Mouse (Mus musculus) neural tube, embryonic 12.5 days (tissue): ENCODE measurements around the gene Gm48552. TPM values are rescaled to one million over a fixed set of nuclear protein-coding genes. Genes with fewer than 3 reads are reported as not detected.

Experiments used
- ATAC-seq: fragments of 200-750 bp; cut with Nextera tagmentation; 2 replicates; pipeline ENCODE4 v1.8.0; 2017; ENCODE audit warnings: low read depth, mild to moderate bottlenecking, moderate TSS enrichment, moderate library complexity; ENCODE audit not compliant: low FRiP score
- H3K27ac ChIP-seq: fragments of 300-500 bp; sonication (generic); 2 replicates; pipeline ENCODE4 v1.5.1; 2016
- H3K27me3 ChIP-seq: fragments of 300-500 bp; sonication (generic); replicated peaks from 2 replicates; pipeline ENCODE4 v1.6.1; 2016; ENCODE audit warnings: mild to moderate bottlenecking
- H3K36me3 ChIP-seq: fragments of 300-500 bp; sonication (generic); 2 replicates; pipeline ENCODE4 v1.6.1; 2016; ENCODE audit warnings: mild to moderate bottlenecking
- H3K4me1 ChIP-seq: fragments of 300-500 bp; sonication (generic); 2 replicates; pipeline ENCODE4 v1.6.1; 2016
- H3K4me2 ChIP-seq: fragments of 300-500 bp; sonication (generic); replicated peaks from 2 replicates; pipeline ENCODE4 v1.6.1; 2016; ENCODE audit warnings: mild to moderate bottlenecking
- H3K4me3 ChIP-seq: fragments of 300-500 bp; sonication (generic); 2 replicates; pipeline ENCODE4 v1.5.1; 2016
- H3K9ac ChIP-seq: fragments of 300-500 bp; sonication (generic); 2 replicates; pipeline ENCODE4 v1.6.1; 2016; ENCODE audit warnings: mild to moderate bottlenecking
- H3K9me3 ChIP-seq: fragments of 300-500 bp; sonication (generic); 2 replicates; pipeline ENCODE4 v1.6.1; 2016; ENCODE audit warnings: mild to moderate bottlenecking
- WGBS: fragments of 180-500 bp; shearing (Covaris S2); methylation state at CpG from one replicate; pipeline ENCODE4 v1.1.7; 2016; 5-methylcytosine and 5-hydroxymethylcytosine counted together
- microRNA-seq: library from miRNA; unstranded; fragments of <30 nt; microRNA quantifications from one replicate; pipeline ENCODE4, GENCODE M21; 2017
- polyA plus RNA-seq: library from polyadenylated mRNA; unstranded; fragments of >200 nt; fragmentation: Nextera tagmentation; extraction: Ambion mirVana; gene quantifications from 2 replicates; pipeline ENCODE4 v1.2.1, GENCODE M21; 2016

Gene Gm48552
- polyA plus RNA-seq, 1 experiment from 2014 or later, result 2.3 TPM

DNA sequence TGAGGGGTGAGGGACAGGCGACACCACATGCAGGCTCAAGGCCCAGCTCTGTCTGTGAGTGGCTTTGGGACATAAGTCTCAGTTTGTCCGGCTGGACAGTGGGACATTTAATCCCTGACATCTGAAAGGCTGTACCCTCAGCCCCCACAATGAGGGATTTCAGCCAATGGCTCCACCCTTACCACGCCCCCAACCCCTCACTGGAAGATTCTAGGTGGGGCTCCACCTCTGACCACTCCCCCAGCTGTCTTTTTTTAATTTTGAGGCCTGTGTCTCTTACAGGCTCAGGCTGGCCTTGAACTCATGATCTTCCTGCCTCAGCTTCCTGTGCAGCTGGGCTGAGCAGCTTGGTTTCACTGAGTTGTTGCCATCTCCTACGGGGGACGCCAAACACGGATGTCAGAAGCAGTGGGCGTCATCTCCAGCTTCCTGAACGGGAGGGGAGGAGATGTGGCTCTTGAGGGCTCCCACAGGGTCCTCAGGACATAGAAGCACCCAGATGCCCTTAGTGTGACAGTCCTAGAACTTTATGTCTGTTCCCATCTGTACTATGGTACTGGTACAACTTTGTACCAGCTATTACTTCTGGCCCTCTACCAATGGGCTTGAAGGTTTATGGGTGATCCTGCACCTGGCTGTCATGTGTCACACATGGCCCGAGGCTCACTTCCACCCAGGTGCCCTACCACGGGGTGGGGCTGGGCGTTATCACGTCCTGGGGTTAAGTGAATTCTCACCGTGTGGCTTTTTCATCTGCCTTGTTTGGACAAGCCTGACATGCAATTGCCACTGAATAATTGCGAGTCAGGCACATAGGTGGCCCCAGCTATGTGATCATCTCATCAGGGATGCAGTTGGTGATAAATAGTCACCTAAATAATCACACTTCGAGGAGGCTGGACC, 45.8 kb downstream of the Gm48552 start:
- Histone ChIP-seq H3K4me1 (peaks cover 23% of the 10 kb centered on the region), H3K4me2 (no peak overlapping the region), H3K9ac (no peak overlapping the region), H3K9me3 (no peaks in the 10 kb centered on the region), H3K36me3 (no peaks in the 10 kb centered on the region), H3K4me3 (no peak overlapping the region), H3K27ac (no peak overlapping the region), H3K27me3 (peaks cover 13% of the 10 kb centered on the region; the same call in 1 of the 2 replicates)
- no peak for ATAC-seq
- 62% methylated on average over 15 of the region's 15 CpGs for WGBS

DNA sequence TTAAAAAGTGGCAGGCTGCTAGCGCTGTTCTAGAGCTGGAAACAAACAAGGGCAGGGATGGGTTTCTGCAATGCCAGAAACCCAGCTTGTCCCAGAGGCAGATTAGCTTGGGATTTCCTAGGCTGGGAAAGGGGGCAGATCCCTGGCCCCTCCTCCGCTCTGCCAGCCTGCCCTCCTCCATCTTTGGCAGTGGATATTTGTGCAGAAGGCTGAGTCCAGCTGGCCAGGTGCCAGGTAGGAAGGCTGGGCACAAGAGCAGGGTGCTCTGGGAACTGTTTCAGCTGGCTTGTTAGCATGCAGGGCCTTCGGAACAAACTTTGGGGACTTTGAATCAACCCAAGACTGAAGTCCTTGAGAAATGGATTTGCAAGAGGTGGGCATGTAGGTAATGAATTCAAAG, 46.6 kb downstream of the Gm48552 start:
- H3K27me3 ChIP-seq, result peaks cover 13% of the 10 kb centered on the region; the same call in 1 of the 2 replicates
- H3K4me2 ChIP-seq, result no peak overlapping the region
- H3K9me3 ChIP-seq, result no peaks in the 10 kb centered on the region
- H3K4me3 ChIP-seq, result no peak overlapping the region
- H3K9ac ChIP-seq, result no peak overlapping the region
- H3K4me1 ChIP-seq, result peaks cover 18% of the 10 kb centered on the region
- no peak for ATAC-seq
- H3K36me3 ChIP-seq, result no peaks in the 10 kb centered on the region
- 82% methylated on average over 3 of the region's 3 CpGs for WGBS
- no peak overlapping the region for H3K27ac ChIP-seq

Small RNA genes within 50 kb of the gene (microRNA-seq; reads per million reads assigned to microRNA genes)
- gene Mir1191b (not detected), gene Mir6913 (not detected)

Other genes with a start within 250 kb of the Gm48552 start
- 67.6 and 70.6 TPM in 2 replicates for gene Pias4, start 221.1 kb upstream of the Gm48552 start, polyA plus RNA-seq
- 515 and 520 TPM in 2 replicates for gene Eef2, start 212.4 kb upstream of the Gm48552 start, polyA plus RNA-seq
- gene Dapk3, start 206.0 kb upstream of the Gm48552 start, polyA plus RNA-seq, result 87.7 and 88.4 TPM in 2 replicates
- not detected in 2 replicates for gene 4930442H23Rik, start 205.2 kb upstream of the Gm48552 start, polyA plus RNA-seq
- 0.14 TPM in 1 of 2 replicates, not detected in the other for gene Nmrk2, start 187.0 kb upstream of the Gm48552 start, polyA plus RNA-seq
- gene Atcay, start 158.2 kb upstream of the Gm48552 start, polyA plus RNA-seq, result 34.0 and 43.6 TPM in 2 replicates
- 16.0 and 18.2 TPM in 2 replicates for gene Zfr2, start 155.8 kb upstream of the Gm48552 start, polyA plus RNA-seq
- gene Matk, start 136.1 kb upstream of the Gm48552 start, polyA plus RNA-seq, result 5.1 and 6.2 TPM in 2 replicates
- gene Mrpl54, start 122.1 kb upstream of the Gm48552 start, polyA plus RNA-seq, result 157 and 176 TPM in 2 replicates
- 35.9 and 36.4 TPM in 2 replicates for gene Apba3, start 122.0 kb upstream of the Gm48552 start, polyA plus RNA-seq
- gene Tjp3, start 97.4 kb upstream of the Gm48552 start, polyA plus RNA-seq, result 3.9 and 4.6 TPM in 2 replicates
- 89.7 and 99.3 TPM in 2 replicates for gene Pip5k1c, start 96.0 kb upstream of the Gm48552 start, polyA plus RNA-seq
- 54.1 and 54.9 TPM in 2 replicates for gene Cactin, start 67.9 kb upstream of the Gm48552 start, polyA plus RNA-seq
- gene Tbxa2r, start 60.3 kb upstream of the Gm48552 start, polyA plus RNA-seq, result 3.8 and 4.7 TPM in 2 replicates
- not detected in 2 replicates for gene Gipc3, start 45.7 kb upstream of the Gm48552 start, polyA plus RNA-seq
- gene Hmg20b, start 38.5 kb upstream of the Gm48552 start, polyA plus RNA-seq, result 95.6 TPM in 2 replicates
- gene Mfsd12, start 31.5 kb upstream of the Gm48552 start, polyA plus RNA-seq, result 16.0 and 16.8 TPM in 2 replicates
- gene 4930404N11Rik, start 23.2 kb upstream of the Gm48552 start, polyA plus RNA-seq, result 0.80 and 1.1 TPM in 2 replicates
- gene Fzr1, start 10.5 kb upstream of the Gm48552 start, polyA plus RNA-seq, result 136 and 138 TPM in 2 replicates
- gene Dohh, start 4.6 kb upstream of the Gm48552 start, polyA plus RNA-seq, result 75.6 and 77.9 TPM in 2 replicates
- gene Gm48551, start 4.5 kb upstream of the Gm48552 start, polyA plus RNA-seq, result 5.0 and 5.3 TPM in 2 replicates
- 2.1 and 2.7 TPM in 2 replicates for gene Smim24, start 4.0 kb downstream of the Gm48552 start, polyA plus RNA-seq
- gene Nfic, start 66.6 kb downstream of the Gm48552 start, polyA plus RNA-seq, result 21.7 and 22.2 TPM in 2 replicates
- 32.3 and 33.0 TPM in 2 replicates for gene Celf5, start 93.7 kb downstream of the Gm48552 start, polyA plus RNA-seq
- gene Ncln, start 107.4 kb downstream of the Gm48552 start, polyA plus RNA-seq, result 73.2 and 78.4 TPM in 2 replicates
- 0.51 and 0.56 TPM in 2 replicates for gene S1pr4, start 111.1 kb downstream of the Gm48552 start, polyA plus RNA-seq
- gene Gna15, start 135.2 kb downstream of the Gm48552 start, polyA plus RNA-seq, result 0.81 and 1.2 TPM in 2 replicates
- gene Gna11, start 156.2 kb downstream of the Gm48552 start, polyA plus RNA-seq, result 77.6 and 78.3 TPM in 2 replicates
- 547 and 569 TPM in 2 replicates for gene Aes, start 170.5 kb downstream of the Gm48552 start, polyA plus RNA-seq
- gene Tle2, start 185.6 kb downstream of the Gm48552 start, polyA plus RNA-seq, result 18.1 and 19.6 TPM in 2 replicates
- 6.4 and 7.3 TPM in 2 replicates for gene Tle6, start 212.1 kb downstream of the Gm48552 start, polyA plus RNA-seq
- 1.4 and 2.3 TPM in 2 replicates for gene BC025920, start 217.3 kb downstream of the Gm48552 start, polyA plus RNA-seq
- 53.3 and 56.6 TPM in 2 replicates for gene Sirt6, start 238.8 kb downstream of the Gm48552 start, polyA plus RNA-seq
- 8.8 and 9.0 TPM in 2 replicates for gene Ankrd24, start 239.5 kb downstream of the Gm48552 start, polyA plus RNA-seq